Mouse (Mus musculus) adrenal gland, adult 18-20 months (tissue): ENCODE data around the gene Tcf7. TPM values are rescaled to one million over a fixed set of nuclear protein-coding genes. Genes with fewer than 3 reads are reported as not detected.

Source experiments
- DNase-seq, 2 experiments: peaks; one replicate each; pipeline ENCODE4 v3.0.0; 2021 to 2022; ENCODE audit warnings: low spot score in 2 of 2
- total RNA-seq, 2 experiments: library from RNA; stranded (reverse); gene quantifications; 1 replicate in 1 of 2; 2 replicates in 1 of 2; pipeline ENCODE4 v1.2.3; 2021

Tcf7 gene
- total RNA-seq, 2 experiments from 2014 or later: 35.1 to 46.9 TPM

DNA sequence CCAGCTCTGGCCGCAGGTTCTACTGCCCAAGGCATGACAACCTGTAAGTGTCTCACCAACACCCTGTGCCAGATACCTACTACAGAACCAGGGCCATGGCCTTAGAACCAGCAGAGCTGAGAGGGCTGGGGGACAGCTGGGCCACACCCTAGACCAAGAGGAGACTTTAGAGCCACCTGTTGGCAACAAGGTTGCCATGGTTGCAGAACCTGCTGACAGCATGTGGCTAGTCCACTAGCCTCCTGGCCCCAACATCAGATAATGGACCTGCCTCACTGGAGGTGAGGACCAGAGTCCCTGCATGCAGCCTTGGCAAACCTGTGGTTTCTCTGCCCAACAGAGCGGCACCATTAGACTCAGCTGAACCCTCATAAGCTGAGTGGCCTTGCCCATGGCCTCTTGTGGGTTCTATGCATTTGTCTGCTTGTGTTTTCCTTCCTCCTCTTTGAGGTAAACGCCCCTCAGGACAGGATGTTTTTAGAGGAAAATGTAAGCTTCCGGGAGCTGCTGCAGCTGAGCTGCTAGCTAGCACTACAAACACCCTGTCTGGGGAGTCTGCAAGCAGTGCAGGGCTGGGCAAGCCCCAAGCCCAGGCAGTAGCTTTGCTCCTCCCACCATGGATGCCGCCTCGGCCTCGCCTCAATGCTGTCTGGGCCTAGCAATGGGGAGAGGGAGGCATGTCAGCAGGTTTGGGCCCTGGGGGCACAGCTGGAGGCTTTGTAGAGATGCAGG lies 14.5 kb downstream of the Tcf7 start:
- peak in 1 of 2 experiments; percentile 20 for DNase-seq

DNA sequence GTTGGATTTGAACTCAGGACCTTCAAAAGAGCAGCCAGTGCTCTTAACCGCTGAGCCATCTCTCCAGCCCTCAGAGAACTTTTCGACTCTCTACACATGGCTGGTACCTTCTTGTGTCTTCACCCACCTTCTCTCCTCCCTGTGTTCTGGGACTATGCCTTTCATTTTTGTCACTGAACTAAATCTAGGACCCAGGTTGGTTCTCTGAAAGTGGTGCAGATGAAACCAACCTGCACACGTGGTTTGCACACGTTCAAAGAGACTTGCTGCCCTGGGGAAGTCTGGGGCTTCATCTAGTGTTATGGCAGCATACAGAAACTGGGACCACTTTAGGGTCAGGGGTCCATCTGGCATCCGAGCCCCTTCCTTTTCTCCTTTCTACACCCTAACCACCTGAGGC lies 15.5 kb downstream of the Tcf7 start:
- no peak for DNase-seq

DNA sequence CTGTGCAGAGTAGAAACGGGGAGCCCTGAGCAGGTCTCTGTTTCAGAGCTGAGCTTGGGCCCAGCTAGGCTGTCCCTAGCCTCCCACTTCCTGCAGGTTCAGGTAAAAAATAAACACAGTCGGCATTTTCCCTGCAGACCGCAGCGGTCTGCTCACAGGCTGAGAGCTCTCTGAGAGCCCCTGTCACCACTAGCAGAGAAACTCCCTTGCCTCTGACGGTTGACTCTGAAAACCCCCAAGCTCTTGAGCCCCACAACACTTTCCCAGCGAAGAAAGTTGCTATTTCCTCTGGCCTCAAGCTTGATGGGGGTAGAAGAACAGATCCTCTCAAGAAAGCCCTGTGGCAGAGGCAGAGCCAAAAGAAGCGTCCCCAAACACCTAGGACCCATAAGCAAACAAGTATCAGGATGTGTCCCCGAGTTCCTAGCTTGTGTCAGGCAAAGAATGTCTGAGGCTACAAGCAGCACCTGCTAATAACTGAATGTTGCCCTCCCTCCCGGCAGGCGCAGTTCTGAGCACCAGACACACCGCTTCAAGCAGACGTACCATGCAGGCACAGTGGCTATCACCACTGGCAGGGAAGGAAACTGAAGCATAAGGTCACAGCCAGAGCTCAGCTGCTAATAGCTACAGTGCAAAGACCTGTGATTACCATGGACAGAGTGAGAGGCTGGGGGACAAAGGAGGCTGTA lies 17.1 kb downstream of the Tcf7 start:
- DNase-seq: peak in 1 of 2 experiments; percentile 19

DNA sequence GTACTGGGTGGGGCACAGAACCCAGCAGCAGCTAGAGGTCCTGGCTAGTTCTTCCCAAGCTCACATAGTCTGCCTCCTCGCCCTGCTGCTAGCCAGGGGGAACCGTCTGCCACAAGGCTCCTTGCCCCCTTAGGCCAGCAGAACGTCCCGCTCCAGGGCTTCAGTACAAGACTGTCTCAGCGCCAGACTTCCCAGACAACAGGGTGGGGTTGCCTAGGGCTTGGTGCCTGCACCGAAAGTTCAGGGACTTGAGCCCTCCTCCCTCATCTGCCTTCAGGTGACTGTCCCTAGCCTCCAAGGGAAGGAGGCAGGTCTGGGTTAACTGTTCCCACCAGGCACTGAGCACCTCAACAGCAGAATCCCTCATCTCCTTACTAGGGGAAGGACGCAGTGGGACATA lies 17.9 kb downstream of the Tcf7 start:
- DNase-seq: peak in 1 of 2 experiments; percentile 21

DNA sequence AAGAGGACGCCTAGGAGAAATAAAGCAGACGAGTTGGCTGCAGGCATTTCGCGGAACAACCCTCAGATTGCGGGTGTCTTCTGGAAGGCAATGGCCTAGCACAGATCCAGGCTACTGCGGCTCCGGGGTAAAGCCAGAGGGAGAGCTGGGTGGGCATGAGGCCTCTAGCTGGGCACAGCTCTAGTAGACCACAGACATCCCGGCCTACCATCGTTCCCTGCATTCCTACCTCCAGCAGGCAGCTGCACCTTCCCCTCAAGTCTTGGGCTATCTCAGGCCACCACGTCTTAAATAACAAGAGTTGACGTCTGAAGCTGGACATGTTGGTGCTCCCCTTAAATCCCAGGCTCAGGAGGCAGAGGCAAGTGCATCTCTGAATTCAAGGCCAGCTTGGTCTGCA lies 20.5 kb downstream of the Tcf7 start:
- peak in 1 of 2 experiments; percentile 14 for DNase-seq

DNA sequence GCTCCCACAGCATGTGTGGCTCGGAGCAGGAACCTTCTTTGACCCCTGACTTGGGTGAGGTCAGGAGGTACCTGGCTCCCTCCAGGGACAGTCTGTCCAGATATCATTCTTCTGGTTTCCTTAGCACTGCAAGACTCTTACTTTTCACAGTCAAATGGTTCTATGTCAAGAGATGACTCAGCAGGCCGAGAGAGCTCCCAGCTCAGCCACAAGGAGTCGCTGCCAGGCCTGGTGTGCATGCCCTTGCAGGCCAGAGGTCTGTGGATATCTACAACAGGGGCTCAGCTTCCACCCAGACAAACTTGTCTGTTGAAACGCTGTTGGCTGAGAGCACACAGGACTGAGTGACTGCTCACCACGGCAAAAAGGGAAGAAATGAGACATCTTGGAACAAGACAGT lies 20.9 kb downstream of the Tcf7 start:
- DNase-seq: peak in 1 of 2 experiments; percentile 65

DNA sequence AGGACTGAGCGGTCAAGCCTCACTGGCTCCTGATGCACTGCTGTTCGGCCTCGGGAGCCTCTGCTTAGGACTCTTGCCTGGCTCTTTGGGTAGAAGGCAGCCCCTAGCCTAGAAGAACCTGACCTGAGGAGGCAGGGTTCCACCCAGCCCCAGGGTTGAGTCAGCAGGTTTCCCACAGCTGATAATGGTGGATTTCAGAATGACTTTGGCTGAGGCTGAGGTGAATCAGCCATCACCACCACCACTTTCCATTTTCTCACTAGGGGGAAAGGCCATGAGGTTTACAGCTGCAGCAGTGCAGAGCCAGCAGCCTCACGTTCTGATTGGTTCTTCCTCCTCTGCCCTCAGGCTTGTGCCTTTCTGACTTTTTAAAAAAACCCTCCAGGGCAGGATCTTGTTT lies 21.9 kb downstream of the Tcf7 start:
- DNase-seq: no peak

DNA sequence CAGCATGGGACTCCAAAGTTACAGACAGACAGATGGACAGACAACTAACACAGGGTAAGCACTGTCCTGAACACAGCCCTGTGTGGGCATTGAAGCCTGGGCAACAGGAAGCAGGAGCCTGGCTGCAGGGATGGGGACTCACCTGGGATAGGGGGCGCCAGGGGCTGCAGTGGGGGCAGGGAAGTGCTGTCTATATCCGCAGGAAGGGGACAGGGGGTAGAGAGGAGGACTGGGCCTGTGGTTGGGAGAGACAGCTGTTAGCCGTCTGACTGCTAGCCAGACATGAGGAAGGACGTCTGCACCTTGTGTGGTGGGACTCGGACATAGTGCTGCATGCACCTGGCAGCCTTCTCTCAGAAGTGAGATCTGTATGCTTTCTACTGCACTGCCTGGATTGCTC lies 24.1 kb downstream of the Tcf7 start:
- no peak for DNase-seq

DNA sequence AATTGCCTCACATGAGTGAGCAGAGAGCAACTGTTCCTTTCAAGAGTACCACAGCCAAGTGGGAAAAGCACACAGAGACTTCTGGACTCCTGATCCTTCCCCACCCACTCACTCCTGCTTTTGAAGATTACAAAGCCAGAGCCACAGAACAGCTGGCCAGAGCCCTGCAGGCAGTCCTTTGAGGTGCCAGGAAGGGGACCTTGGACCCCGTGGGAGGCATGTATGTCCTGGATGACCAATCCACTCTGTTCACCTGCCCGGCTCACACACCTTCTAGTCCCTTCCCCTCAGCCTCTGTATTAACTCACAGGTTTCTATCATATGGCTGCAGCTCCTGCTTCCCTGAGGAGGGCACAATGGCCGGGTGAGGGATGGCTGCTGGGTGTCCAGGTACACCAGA lies 25.4 kb downstream of the Tcf7 start:
- DNase-seq: no peak

DNA sequence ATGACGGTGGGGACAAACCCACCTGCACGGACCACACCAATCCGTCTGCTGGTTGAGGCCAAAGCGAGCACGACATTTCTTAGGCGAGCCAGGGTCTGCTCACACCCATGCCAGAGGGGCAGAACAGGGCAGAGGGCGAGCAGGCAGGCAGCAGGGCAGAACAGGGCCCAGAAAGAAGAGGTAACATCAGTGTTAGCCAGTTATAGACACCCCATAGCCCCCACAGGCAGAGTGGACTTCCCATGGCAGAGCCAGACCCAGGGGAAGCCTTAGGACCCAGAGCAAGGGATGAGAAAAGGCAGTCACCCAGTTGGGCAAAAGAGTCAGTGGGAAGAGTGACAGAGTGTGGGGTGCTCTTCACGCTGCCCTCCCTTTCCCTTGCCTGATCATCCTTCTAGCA lies 27.7 kb downstream of the Tcf7 start:
- DNase-seq: no peak

DNA sequence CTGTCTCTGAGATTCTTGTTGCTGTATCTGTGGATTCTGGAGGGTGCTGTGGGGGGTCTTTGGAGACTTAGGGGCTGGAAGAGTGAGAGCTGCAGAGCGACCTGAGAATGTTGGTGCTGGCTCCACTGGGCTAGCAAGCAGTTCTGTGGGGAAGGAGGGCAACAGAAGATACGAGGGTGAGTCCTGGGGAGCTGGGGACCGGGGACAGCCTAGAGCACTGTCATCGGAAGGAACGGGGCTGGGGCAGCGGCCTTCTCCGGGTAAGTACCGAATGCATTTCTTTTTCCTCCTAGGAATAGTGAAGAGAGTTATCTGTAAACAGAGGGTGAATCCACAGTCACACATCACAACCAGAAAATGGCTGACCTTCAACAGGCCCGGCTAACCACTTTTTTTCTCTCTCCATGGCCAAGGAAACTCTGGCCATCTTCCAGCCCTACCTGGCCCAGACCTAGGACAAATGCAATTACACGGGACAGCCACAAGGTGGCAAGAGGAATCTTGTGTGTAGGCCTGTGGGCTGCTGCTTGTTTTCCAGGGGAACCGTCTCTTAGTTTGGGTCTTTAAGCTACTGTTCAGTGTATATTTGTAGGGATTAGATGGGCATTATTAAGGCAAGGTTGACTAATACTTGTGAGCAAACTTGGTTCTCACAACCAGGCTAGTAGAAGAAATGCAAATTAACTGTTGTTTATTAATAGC lies 29.0 kb downstream of the Tcf7 start:
- DNase-seq: peak; percentile 55 to 68

DNA sequence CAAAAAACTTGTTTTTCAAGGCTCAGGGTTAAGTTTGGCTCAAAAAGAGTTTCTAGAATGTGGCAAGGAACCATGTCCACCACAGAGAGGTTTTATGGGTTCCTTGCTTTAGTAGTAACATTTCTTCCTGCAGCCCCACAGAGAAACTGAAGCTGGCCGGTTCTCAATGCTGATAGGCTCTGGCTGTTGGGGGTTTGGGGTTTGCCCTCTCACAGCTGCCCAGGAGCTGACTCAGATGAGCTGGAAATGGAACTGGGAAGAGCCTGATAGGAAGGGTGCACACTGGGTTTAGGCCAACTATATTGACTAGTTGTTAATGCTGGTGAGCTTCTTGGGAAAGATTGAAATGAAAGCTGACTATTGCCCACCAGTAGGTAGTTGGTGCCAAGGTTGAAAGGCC lies 30.1 kb downstream of the Tcf7 start:
- DNase-seq: no peak

DNA sequence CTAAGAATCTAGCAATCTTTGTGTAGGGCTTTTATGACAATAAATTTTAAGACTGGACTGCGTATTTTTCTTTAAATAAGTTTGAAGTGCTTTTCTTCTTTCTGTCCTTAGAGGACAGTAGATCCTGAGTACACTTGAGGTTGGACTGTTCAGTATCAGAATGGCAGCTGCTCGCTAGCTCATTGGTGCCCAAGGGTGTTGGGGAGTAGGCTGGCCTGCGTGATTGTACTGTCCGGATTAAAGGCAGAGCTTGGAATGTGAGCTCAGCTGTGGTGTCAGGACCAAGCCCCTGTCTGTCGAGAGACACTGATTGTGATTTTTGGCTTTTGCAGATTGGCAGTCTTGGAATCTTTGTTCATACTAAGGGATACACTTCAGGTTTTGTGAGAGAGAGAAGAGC lies 31.0 kb downstream of the Tcf7 start:
- DNase-seq: no peak

DNA sequence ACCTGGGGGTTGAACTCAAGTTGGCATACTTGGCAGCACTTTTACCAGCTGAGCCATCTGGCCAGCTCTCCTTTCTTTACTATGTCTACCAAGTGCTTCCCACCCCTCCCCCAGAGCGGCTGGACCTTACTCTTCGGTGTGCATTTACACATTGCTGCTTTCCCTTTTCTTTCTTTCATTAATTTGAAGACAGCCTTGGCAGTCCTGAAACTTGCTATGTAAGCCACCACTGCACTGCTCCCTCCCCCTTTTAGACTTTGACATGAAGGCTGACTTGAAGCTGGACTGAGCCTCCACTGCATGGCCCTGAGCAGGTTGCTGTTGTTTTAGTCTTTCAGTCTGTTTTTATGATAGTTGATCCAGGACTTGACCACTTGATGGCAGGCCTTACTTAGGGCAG lies 33.4 kb downstream of the Tcf7 start:
- DNase-seq: no peak

DNA sequence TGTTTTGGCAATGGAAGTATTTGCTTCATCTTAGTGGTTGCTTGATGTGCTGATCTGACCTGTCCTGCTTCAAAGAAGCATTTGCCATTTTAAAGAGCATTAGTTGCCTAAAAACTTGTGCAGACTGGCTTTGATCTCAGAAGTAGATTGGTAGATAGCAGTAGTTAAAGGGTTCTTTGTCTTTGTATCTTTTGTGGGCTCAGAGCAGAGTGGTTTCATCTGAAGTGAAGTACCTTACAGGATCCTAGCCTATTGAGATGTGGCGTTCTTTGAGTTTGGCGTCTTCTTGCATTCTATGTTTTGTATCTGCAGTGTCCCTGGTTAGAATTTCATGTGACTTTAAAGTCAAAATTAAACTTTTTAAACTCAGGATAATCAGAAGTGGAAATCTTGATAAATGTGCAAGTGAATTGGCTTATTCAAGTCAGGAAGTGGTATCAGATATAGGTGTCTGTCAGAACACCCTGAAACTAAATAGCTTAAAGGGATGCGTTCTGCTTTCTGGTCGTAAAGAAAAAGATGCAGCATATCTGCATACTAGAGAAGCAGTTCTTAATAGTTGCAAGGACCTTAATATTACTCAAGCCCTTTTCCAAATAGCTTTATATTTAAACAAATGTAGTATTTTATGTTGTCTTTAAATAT lies 41.8 kb downstream of the Tcf7 start:
- DNase-seq: no peak

DNA sequence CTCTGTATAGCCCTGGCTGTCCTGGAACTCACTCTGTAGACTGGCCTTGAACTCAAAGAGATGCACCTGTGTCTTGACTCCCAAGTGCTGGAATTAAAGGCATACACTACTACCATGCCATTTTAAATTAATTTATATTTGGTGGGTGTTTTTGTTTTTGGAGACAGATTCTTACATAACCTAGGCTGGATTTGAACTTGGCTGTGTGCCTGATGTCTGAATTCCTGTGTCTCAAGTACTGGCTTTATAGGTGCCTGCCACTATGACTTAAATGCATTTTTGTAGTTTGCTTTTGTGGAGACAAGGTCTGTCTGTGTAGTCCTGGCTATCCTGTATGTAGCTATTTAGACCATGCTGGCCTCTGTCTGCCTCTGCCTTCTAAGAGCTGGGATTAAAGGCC lies 48.3 kb downstream of the Tcf7 start:
- no peak for DNase-seq

DNA sequence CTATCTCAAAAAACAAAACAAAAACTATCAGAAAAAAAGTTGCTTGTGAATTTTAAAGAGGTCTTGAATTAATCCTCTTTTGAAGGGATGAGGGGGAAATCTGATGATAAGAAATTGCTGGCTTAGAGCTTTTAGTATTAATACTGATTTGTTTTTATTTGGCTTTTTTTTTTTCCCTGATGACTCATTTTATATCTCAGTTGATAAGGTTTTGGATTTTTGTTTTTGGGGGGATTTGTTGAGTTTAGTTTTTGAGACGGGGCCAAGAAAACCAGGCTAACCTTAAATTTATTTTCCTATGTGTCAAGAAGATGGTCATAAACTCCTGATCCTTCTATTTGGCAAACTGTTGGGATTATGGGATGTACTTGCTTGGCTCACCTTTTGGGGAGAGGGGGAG lies 48.9 kb downstream of the Tcf7 start:
- DNase-seq: no peak

DNA sequence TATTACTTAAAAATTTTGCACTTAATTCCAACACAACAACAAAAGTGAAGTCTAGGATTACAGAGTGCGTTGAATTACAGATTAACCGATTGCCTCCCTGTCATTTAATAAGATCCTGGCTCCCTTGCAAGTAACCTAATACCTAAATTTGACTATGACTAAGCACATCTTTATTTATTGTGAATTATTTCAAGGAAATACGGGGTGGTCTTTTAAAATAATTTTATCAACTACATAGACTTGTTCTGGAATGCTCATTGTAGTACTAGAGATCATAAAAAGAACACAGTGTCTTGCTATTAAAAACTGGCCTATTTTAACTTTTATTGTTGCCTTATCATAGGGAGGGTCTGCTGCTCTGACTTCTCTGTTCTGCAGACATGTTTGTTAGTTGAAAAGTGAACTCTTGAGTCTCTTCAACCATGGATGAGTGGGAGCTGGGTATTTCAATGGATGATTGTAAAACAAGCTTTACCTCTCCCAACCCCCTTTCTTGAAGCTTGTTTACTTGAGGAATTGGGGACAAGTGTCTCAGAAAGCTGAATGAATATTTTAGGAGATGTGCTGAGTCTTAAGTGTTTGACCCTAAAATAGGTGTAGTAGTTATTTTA lies 49.7 kb downstream of the Tcf7 start:
- no peak for DNase-seq

DNA sequence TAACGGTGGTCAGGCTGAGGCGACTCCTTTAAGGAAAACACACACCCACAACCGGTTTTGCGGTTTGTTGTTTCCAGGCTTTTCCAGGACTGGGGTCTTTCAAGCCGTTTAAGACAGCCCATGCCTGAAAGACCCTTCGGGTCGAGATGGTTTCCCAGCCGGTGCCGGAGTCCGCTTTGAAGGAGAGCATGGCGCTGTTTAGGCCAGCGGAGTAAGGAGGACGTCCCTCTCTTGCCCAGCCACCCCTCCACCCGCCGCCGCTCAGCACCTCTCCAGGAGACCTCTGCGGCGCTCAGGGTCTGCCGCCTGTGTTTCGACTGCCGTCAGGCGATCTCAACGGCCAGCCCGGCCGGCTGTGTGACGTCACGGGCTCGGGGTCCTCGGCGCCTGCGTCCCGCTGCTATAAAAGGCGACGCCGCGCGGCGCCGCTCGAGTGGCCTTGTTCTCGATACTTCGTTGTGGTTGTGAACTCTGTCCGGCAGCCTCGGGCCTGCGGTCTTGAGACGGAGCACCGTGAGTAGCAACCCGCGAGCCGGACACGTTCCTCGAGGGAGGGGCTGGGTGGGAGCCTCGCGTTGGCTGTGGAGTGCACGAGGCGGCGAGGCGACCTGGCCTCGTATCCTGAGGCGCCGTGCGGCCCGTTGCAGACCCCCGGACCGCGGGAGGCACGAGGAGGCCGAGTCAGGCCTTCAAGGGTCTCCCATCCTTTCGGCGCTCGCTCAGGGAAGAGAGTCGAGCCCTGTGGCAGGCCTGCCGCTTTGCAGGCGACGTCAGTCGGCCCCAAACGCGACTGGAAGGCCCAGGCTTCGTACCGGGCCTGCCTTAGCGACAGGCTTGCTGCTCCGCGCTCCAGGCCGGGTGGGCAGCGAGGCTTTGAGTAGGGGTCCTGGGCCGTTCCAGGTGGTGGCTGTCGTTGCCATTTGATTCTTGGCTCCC lies 50.9 kb downstream of the Tcf7 start, which contains the start of gene Skp1a:
Skp1a (plus strand) TSS at position 390 of the 936 bp plus-strand sequence.
- peak; percentile 95 to 97 for DNase-seq

DNA sequence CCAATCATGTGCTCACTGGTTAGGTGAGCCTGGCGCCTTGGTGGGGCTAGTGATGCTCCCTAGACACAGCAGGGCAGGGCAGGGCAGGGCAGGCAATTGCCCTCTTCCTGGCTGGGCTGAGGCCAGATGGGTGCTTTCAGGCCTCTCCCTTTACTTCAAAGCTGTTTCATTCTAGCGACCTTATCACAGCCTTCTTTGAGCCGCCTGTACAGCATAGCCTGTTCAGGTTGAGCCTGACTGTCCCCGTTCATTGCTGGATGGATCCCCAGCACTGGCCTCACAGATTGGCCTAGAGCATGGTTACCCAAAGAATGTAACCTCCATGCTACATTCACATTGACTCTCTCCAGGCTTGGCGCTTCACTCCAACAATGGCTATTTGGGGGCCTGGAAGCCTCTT lies 52.1 kb downstream of the Tcf7 start:
- DNase-seq: no peak
